Mouse (Mus musculus) neutrophil, adult 65 days (primary cell): ENCODE measurements around the gene Gkap1. TPM values are rescaled to one million over a fixed set of nuclear protein-coding genes. Genes with fewer than 3 reads are reported as not detected.

Experiments
- total RNA-seq: library from RNA; stranded (reverse); gene quantifications from 2 replicates; pipeline ENCODE4 v1.2.4, GENCODE M21; 2023

The Gkap1 gene
- 2.0 and 4.1 TPM in 2 replicates for total RNA-seq

GRCm38 (mm10) chr13:58275599-58275998, at the start of gene Gkap1:
TSS of gene Gkap1 (minus strand) at chr13:58275699.

DNA sequence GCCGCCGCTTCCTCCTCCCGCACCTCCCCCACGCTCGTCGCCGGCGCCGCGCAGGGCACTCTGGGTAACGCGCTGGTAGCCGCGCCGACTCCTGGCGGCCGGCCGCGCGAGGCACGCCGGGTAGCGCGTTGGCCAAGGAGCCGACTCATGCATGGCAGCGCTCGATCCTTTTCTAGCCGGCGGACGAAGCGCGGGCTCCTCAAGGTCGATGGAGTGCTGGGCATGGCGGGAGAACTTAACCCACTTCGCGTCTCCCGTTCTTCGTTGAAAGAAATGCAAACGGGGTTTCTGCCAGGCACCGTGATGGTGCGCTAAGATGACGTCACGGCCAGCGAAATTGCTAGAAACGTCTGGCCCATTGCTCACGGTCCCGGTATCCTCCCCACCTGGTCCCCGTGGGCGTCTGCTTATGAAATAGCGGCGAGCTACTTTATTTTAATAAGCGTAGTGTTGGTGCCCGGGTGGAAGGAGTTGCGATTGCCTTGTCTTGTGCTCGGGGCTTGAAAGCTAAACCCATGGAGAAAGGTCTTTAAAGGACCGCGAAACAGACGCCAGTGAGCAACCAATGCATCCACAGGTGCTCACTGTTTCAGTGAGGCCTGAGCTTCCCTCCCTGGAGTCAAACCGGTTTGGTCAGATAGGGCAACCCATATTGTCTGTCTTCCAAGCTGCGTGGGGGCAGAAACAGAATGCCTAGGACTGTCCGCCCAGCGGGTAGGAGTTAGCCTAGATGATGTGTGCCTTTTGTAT, 59.7 kb downstream of the Gkap1 start, which contains the start of gene Ubqln1:
Gene Ubqln1 (minus strand): TSS at position 62 of the 750 bp plus-strand sequence.

Other genes with a start within 250 kb of the Gkap1 start
- 0.13 and 0.18 TPM in 2 replicates for gene Klhl3, start 162.1 kb downstream of the Gkap1 start, total RNA-seq
- gene Hnrnpa0, start 147.1 kb downstream of the Gkap1 start, total RNA-seq = 65.0 and 90.1 TPM in 2 replicates
- gene Idnk, start 118.0 kb downstream of the Gkap1 start, total RNA-seq = 33.5 and 36.1 TPM in 2 replicates
- 39.4 and 40.3 TPM in 2 replicates for gene Ubqln1, start 60.0 kb downstream of the Gkap1 start, total RNA-seq
- gene Kif27, start 83.4 kb upstream of the Gkap1 start, total RNA-seq = 0.16 TPM in 1 of 2 replicates, not detected in the other
- 5.8 and 6.9 TPM in 2 replicates for gene 2210016F16Rik, start 109.5 kb upstream of the Gkap1 start, total RNA-seq
- gene Rmi1, start 126.5 kb upstream of the Gkap1 start, total RNA-seq = 16.2 and 20.4 TPM in 2 replicates
- gene Hnrnpk, start 127.6 kb upstream of the Gkap1 start, total RNA-seq = 800 and 833 TPM in 2 replicates